Mouse (Mus musculus): ENCODE results near the gene Arid3a. TPM values are rescaled to one million over a fixed set of nuclear protein-coding genes. Genes with fewer than 3 reads are reported as not detected.

Gene Arid3a
- polyA plus RNA-seq, 1 experiment = 4.7 TPM

GRCm38 (mm10) chr10:79930826-79931186 is 4.0 kb downstream of the Arid3a start:
- Histone ChIP-seq H3K27ac (ENCODE audit: insufficient read depth, low read length) (no peak overlapping the region), H3K27me3 (ENCODE audit: control insufficient read depth, insufficient read depth, low read length) (no peaks in the 10 kb centered on the region), H3K4me1 (ENCODE audit: control insufficient read depth, insufficient read depth, low read length) (peaks cover 68% of the 10 kb centered on the region), H3K4me3 (replicated peaks; ENCODE audit: insufficient read depth, low read depth, low read length) (no peak overlapping the region)
- WGBS = 44% methylated on average over 16 of the region's 16 CpGs
- DNase-seq = peak in 1 of 2 experiments; percentile 35
- TF ChIP-seq POLR2A (IDR thresholded peaks at IDR 0.05; ENCODE audit: borderline replicate concordance, insufficient read depth, low read length) (no peak), CTCF (IDR thresholded peaks at IDR 0.05; ENCODE audit: borderline replicate concordance, insufficient read depth, low read depth, low read length) (no peak)

GRCm38 (mm10) chr10:79931797-79932196 is 5.0 kb downstream of the Arid3a start:
- no peaks in the 10 kb centered on the region for H3K27me3 ChIP-seq (ENCODE audit: control insufficient read depth, insufficient read depth, low read length)
- 61% methylated on average over 9 of the region's 9 CpGs for WGBS
- H3K4me3 ChIP-seq (replicated peaks; ENCODE audit: insufficient read depth, low read depth, low read length) = no peak overlapping the region
- TF ChIP-seq POLR2A (IDR thresholded peaks at IDR 0.05; ENCODE audit: borderline replicate concordance, insufficient read depth, low read length) (no peak), CTCF (IDR thresholded peaks at IDR 0.05; ENCODE audit: borderline replicate concordance, insufficient read depth, low read depth, low read length) (no peak)
- no peak overlapping the region for H3K27ac ChIP-seq (ENCODE audit: insufficient read depth, low read length)
- no peak for DNase-seq
- peaks cover 68% of the 10 kb centered on the region for H3K4me1 ChIP-seq (ENCODE audit: control insufficient read depth, insufficient read depth, low read length)

DNA sequence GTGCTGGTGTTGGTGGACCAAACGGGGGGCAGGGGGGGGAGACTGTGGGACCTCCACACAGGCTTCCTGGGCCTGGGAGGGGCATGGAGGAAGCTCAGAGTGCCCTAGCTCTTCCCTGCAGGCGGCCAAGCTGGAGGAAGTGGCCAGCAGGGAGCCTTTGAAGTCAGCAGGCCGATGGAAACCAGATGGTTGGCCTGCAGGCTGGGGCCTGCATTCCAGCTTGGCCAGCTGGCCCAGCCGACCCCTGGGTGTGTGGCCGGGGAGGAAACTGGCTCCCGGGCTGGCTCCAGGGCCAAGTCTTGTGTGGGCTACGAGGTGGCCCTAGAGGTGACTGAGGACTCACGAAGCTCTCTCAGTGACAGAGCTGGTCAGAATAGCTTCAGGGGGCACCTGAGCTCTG is 5.9 kb downstream of the Arid3a start:
- peaks cover 76% of the 10 kb centered on the region for H3K4me1 ChIP-seq (ENCODE audit: control insufficient read depth, insufficient read depth, low read length)

DNA sequence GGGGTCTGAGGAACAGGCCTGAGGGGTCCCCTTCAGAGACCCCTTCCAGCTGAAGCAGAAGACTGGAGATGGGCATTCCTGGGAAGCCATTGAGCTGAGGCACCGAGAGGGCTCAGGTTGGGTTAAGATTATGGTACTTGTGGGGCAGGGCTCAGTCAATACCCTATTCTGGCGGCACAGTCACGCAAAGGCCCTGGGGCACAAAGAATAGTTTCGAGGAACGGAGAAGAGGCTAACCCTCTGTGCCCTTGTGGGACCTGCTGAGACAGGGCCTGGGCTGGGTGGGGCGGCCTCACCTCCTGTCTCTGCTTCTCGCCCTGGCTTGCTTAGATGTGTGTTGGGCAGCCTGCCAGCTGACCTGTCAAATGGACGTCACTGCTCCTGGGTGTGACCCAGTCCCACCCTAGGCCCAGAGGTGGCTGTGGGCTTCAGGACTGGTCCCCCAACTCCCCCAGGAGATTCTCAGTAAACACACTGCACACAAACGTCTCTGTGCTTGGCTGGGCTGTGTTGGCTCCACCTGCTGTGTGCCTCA is 6.4 kb downstream of the Arid3a start:
- 45% methylated on average over 9 of the region's 9 CpGs for WGBS
- TF ChIP-seq POLR2A (IDR thresholded peaks at IDR 0.05; ENCODE audit: borderline replicate concordance, insufficient read depth, low read length) = no peak
- no peak for TF ChIP-seq CTCF (IDR thresholded peaks at IDR 0.05; ENCODE audit: borderline replicate concordance, insufficient read depth, low read depth, low read length)
- H3K27me3 ChIP-seq (ENCODE audit: control insufficient read depth, insufficient read depth, low read length) = no peaks in the 10 kb centered on the region
- H3K4me1 ChIP-seq (ENCODE audit: control insufficient read depth, insufficient read depth, low read length) = peaks cover 80% of the 10 kb centered on the region
- H3K27ac ChIP-seq (ENCODE audit: insufficient read depth, low read length) = 0 out of 2 replicates have a peak overlapping the region, but pooled peaks have one; percentile 20
- no peak overlapping the region for H3K4me3 ChIP-seq (replicated peaks; ENCODE audit: insufficient read depth, low read depth, low read length)
- DNase-seq = no peak

More for the DNA sequence above, 5.9 kb downstream of the Arid3a start:
- no peak overlapping the region for H3K4me3 ChIP-seq (replicated peaks; ENCODE audit: insufficient read depth, low read depth, low read length)
- H3K27me3 ChIP-seq (ENCODE audit: control insufficient read depth, insufficient read depth, low read length) = no peaks in the 10 kb centered on the region
- WGBS = 5% methylated on average over 8 of the region's 8 CpGs
- 0 out of 2 replicates have a peak overlapping the region, but pooled peaks have one; percentile 20 for H3K27ac ChIP-seq (ENCODE audit: insufficient read depth, low read length)
- no peak for TF ChIP-seq CTCF (IDR thresholded peaks at IDR 0.05; ENCODE audit: borderline replicate concordance, insufficient read depth, low read depth, low read length)
- TF ChIP-seq POLR2A (IDR thresholded peaks at IDR 0.05; ENCODE audit: borderline replicate concordance, insufficient read depth, low read length) = no peak
- peak; percentile 65 to 74 for DNase-seq

DNA sequence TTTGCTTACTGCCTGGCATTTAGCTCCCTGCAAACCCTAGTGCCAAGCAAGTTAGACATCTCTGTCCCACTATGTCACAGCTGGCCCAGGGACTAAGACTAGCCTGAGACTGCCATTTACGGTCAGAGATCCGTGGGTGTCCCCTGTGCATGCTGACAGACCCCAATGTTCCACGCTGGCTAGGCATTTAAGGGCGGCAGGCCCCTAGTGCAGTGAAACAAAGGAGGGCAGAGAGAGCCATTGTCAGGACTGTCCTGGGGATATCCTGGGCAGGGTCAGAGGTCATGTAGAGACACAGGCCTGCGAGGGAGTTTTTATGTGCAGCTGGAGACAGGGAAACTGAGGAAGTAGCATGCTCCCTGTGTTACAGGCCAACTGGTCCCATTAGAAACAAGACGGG is 7.0 kb downstream of the Arid3a start:
- WGBS = 47% methylated on average over 6 of the region's 6 CpGs
- Histone ChIP-seq H3K4me3 (replicated peaks; ENCODE audit: insufficient read depth, low read depth, low read length) (no peak overlapping the region), H3K27ac (ENCODE audit: insufficient read depth, low read length) (no peak overlapping the region), H3K4me1 (ENCODE audit: control insufficient read depth, insufficient read depth, low read length) (peaks cover 82% of the 10 kb centered on the region), H3K27me3 (ENCODE audit: control insufficient read depth, insufficient read depth, low read length) (no peaks in the 10 kb centered on the region)
- DNase-seq = peak in 1 of 2 experiments; percentile 39
- TF ChIP-seq CTCF (IDR thresholded peaks at IDR 0.05; ENCODE audit: borderline replicate concordance, insufficient read depth, low read depth, low read length) (no peak), POLR2A (IDR thresholded peaks at IDR 0.05; ENCODE audit: borderline replicate concordance, insufficient read depth, low read length) (no peak)

DNA sequence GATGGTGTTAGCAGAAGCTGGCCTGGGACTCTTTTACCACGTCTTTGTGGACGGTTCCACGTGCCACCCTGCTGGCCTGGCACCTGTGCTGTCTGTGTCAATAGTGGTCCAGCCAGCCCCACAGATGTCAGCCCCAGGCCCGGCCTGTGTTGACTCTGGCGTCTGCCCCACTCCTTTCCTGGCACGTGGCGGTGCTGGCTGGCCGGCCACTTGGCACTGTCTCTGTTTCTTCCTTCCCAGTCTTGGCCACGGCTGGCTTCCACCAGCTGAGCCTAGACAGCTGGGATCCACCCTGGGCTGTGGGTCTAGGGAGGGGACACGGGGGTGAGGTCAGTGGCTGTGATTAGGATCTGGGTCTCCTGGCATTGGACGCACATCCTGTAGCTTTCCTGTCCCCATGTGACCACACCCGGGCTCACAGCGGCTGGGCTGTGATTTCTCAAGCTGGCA is 7.5 kb downstream of the Arid3a start:
- H3K27ac ChIP-seq (ENCODE audit: insufficient read depth, low read length) = no peak overlapping the region
- no peaks in the 10 kb centered on the region for H3K27me3 ChIP-seq (ENCODE audit: control insufficient read depth, insufficient read depth, low read length)
- H3K4me1 ChIP-seq (ENCODE audit: control insufficient read depth, insufficient read depth, low read length) = peaks cover 78% of the 10 kb centered on the region
- TF ChIP-seq POLR2A (IDR thresholded peaks at IDR 0.05; ENCODE audit: borderline replicate concordance, insufficient read depth, low read length) (no peak), CTCF (IDR thresholded peaks at IDR 0.05; ENCODE audit: borderline replicate concordance, insufficient read depth, low read depth, low read length) (no peak)
- peak; percentile 74 to 76 for DNase-seq
- no peak overlapping the region for H3K4me3 ChIP-seq (replicated peaks; ENCODE audit: insufficient read depth, low read depth, low read length)
- WGBS = 2% methylated on average over 13 of the region's 13 CpGs

DNA sequence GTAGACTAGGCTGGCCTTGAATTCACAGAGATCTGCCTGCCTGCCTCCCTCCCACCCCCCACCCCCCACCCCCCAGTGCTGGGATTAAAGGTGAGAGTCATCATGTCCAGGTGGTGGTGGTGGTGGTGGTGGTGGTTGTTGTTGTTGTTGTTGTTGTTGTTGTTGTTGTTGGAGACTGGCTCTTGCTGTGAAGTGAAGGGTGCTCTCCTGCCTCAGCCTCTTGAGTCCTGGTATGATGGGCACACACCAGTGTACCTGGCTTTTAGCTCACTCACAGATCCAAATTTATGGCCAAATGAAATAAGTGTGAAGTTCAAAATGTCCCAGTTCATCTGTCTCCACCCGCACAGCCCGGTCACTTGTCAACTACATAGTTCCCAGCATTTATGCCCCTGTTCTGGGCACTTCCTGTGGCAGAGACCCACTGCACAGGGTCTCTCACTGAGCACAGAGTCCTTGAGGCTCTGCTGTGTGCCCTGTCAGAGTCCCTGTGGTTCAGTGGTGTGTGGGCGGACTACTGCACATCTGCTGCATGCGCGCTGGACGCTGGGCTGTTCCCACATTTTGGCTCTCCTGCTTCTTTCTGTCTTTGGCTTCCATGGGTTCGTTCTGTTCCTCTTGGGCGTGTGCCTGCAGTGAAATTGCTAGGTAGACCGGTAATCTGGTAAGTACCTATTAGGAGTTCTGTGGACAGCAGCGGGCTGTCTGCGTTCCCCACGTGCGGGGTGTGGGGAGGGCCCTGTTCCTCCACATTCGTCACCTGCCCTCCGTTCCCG is 8.1 kb downstream of the Arid3a start:
- no peak overlapping the region for H3K27ac ChIP-seq (ENCODE audit: insufficient read depth, low read length)
- no peak for DNase-seq
- WGBS = 49% methylated on average over 16 of the region's 16 CpGs
- no peak overlapping the region for H3K4me3 ChIP-seq (replicated peaks; ENCODE audit: insufficient read depth, low read depth, low read length)
- H3K27me3 ChIP-seq (ENCODE audit: control insufficient read depth, insufficient read depth, low read length) = no peaks in the 10 kb centered on the region
- TF ChIP-seq CTCF (IDR thresholded peaks at IDR 0.05; ENCODE audit: borderline replicate concordance, insufficient read depth, low read depth, low read length) = no peak
- TF ChIP-seq POLR2A (IDR thresholded peaks at IDR 0.05; ENCODE audit: borderline replicate concordance, insufficient read depth, low read length) = no peak
- H3K4me1 ChIP-seq (ENCODE audit: control insufficient read depth, insufficient read depth, low read length) = peaks cover 72% of the 10 kb centered on the region

All from cerebellum, adult 2 months (tissue).